Mouse (Mus musculus) urinary bladder, postnatal 10 days (tissue): ENCODE measurements around the gene Efnb3.

ENCODE experiments used
- DNase-seq: peaks from one replicate; pipeline ENCODE4 v3.0.0; 2022; ENCODE audit warnings: low spot score

Efnb3 gene

GRCm38 (mm10) chr11:69510796-69511496, 49.1 kb downstream of the Efnb3 start:
- no peak for DNase-seq
